Mouse (Mus musculus) forebrain, embryonic 14.5 days (tissue): ENCODE measurements around the gene Duxbl3. TPM values are rescaled to one million over a fixed set of nuclear protein-coding genes. Genes with fewer than 3 reads are reported as not detected.
"Not testable (repeated sequence)": the region's sequence is repeated elsewhere in the genome, so short reads cannot be mapped to it uniquely, and the experiment has no call there.

Source experiments
- ATAC-seq: fragments of 200-750 bp; cut with Nextera tagmentation; 2 replicates; pipeline ENCODE4 v1.8.0; 2017; ENCODE audit warnings: mild to moderate bottlenecking, moderate library complexity
- DNase-seq: peaks from one replicate; pipeline ENCODE4 v3.0.0-alpha.2; 2015; ENCODE audit warnings: low spot score
- H3K27ac ChIP-seq: fragments of 300-500 bp; sonication (generic); 2 replicates; pipeline ENCODE4 v1.5.1; 2014; ENCODE audit warnings: low read depth, mild to moderate bottlenecking, control low read depth, low read length, moderate library complexity
- H3K27me3 ChIP-seq: fragments of 300-500 bp; sonication (generic); replicated peaks from 2 replicates; pipeline ENCODE4 v1.6.1; 2014; ENCODE audit warnings: low read length, control low read depth, mixed read lengths; ENCODE audit not compliant: control insufficient read depth, insufficient read depth
- H3K36me3 ChIP-seq: fragments of 300-500 bp; sonication (generic); 2 replicates; pipeline ENCODE4 v1.6.1; 2014; ENCODE audit warnings: low read length, control low read depth; ENCODE audit not compliant: control insufficient read depth, insufficient read depth
- H3K4me1 ChIP-seq: fragments of 300-500 bp; sonication (generic); 2 replicates; pipeline ENCODE4 v1.6.1; 2014; ENCODE audit warnings: antibody characterized with exemption, low read length, control low read depth; ENCODE audit not compliant: control insufficient read depth, insufficient read depth
- H3K4me2 ChIP-seq: fragments of 300-500 bp; sonication (generic); 2 replicates; pipeline ENCODE4 v1.6.1; 2014; ENCODE audit warnings: mild to moderate bottlenecking, control low read depth, low read length
- H3K4me3 ChIP-seq: fragments of 300-500 bp; sonication (generic); 2 replicates; pipeline ENCODE4 v1.5.1; 2014; ENCODE audit warnings: low read depth, low read length, control low read depth
- H3K9ac ChIP-seq: fragments of 300-500 bp; sonication (generic); 2 replicates; pipeline ENCODE4 v1.6.1; 2014; ENCODE audit warnings: mild to moderate bottlenecking, low read length, control low read depth, moderate library complexity
- H3K9me3 ChIP-seq: fragments of 300-500 bp; sonication (generic); replicated peaks from 2 replicates; pipeline ENCODE4 v1.6.1; 2016; ENCODE audit warnings: low read length, control low read depth, mixed read lengths; ENCODE audit not compliant: control insufficient read depth
- WGBS: fragments of 180-500 bp; shearing (Covaris S2); extraction: QIAGEN DNeasy Blood & Tissue Kit; methylation state at CpG from one replicate; pipeline ENCODE4 v1.1.7; 2014; 5-methylcytosine and 5-hydroxymethylcytosine counted together
- polyA plus RNA-seq: library from polyadenylated mRNA; unstranded; fragments of >200 nt; fragmentation: Nextera tagmentation; extraction: Ambion mirVana; gene quantifications from 2 replicates; pipeline ENCODE4 v1.2.1, GENCODE M21; 2014

The Duxbl3 gene
- polyA plus RNA-seq, result 2.9 and 3.2 TPM in 2 replicates

DNA sequence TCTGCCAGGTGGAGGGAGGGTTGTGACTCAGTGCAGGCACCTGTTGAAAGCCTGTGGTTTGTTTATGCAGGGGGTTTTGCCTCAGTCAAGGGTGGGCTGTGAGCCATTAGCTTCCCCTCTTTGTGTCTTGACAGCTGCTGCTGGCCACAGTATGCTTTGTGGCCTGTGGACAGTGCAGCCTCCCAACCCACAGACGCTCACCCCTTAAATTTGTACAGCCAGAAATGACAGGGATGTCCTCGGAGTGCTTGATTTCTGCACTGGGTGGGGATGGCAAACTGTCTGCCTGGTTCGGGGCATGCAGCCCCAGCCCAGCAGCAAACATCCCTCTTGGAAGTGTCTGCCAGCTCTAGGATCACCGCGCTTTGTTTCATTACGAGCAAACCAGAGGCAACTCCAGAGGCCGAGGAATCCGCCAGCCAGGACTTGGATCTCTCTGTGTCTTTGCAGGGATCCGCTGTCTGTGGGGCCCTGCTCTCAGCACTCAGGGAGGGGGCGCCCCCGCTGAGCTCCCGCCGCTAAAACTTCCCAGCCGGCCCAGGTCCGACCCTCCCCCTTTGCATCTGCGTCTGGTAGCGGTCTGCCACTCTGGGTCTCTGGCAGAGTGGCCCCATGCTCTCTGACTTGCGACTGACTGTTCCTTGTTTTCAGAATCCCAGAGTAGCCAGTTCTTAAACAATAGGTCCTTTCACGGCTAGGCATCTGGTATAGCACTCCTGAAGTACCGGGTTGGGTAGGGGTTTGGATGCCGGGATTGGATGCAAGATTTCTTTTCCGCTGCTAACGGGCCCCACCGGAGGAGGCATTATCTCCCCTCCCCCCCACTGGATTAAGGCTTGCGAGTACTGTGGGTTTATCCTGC lies at the start of gene Duxbl3:
TSS of gene Duxbl3 (plus strand) at position 207 of the 862 bp plus-strand sequence.
- no CpG with 5 or more reads among the region's 25 CpGs for WGBS
- peak; percentile 93 for ATAC-seq

GRCm38 (mm10) chr14:26216233-26217000 lies 41.3 kb upstream of the Duxbl3 start:
- H3K4me3 ChIP-seq, H3K36me3 ChIP-seq, H3K4me2 ChIP-seq, H3K9ac ChIP-seq, ATAC-seq, H3K9me3 ChIP-seq, H3K27ac ChIP-seq, H3K4me1 ChIP-seq, H3K27me3 ChIP-seq, DNase-seq: not testable (repeated sequence)
- WGBS, result no CpG with 5 or more reads among the region's 5 CpGs

More for the DNA sequence above, at the start of gene Duxbl3:
- not testable (repeated sequence) for H3K9ac ChIP-seq, H3K36me3 ChIP-seq, H3K4me2 ChIP-seq, H3K4me1 ChIP-seq, H3K27me3 ChIP-seq, H3K9me3 ChIP-seq, H3K27ac ChIP-seq, H3K4me3 ChIP-seq, DNase-seq

DNA sequence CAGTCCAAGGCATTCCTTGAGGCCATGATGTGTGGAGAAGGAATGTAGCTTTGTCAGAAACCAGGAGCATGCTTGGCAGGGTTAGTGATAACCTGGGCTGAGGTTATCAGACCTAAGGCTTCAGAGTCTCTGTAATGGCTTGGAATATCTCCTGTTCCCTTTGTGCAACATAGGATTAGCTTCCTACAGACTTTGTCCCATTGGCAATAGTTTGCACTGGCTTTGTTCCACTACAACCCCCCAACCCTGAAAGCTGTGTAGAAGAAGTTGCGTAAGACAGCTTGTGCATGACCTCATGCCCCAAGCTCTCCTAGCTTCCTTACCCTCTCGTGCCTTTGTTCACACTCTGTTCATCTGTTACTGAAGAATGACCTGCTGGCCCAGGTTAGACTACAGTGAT lies 20.6 kb upstream of the Duxbl3 start:
- not testable (repeated sequence) for ATAC-seq, DNase-seq, H3K36me3 ChIP-seq, H3K4me3 ChIP-seq, H3K27me3 ChIP-seq, H3K4me1 ChIP-seq, H3K4me2 ChIP-seq, H3K27ac ChIP-seq, H3K9me3 ChIP-seq, H3K9ac ChIP-seq
- no CpG with 5 or more reads among the region's 2 CpGs for WGBS

GRCm38 (mm10) chr14:26258729-26259128 lies 967 bp downstream of the Duxbl3 start:
- not testable (repeated sequence) for H3K9ac ChIP-seq, H3K27me3 ChIP-seq, H3K27ac ChIP-seq, H3K9me3 ChIP-seq, H3K4me1 ChIP-seq, H3K4me3 ChIP-seq, DNase-seq, H3K4me2 ChIP-seq, H3K36me3 ChIP-seq
- WGBS, result no CpG with 5 or more reads among the region's 6 CpGs
- peak; percentile 55 for ATAC-seq

DNA sequence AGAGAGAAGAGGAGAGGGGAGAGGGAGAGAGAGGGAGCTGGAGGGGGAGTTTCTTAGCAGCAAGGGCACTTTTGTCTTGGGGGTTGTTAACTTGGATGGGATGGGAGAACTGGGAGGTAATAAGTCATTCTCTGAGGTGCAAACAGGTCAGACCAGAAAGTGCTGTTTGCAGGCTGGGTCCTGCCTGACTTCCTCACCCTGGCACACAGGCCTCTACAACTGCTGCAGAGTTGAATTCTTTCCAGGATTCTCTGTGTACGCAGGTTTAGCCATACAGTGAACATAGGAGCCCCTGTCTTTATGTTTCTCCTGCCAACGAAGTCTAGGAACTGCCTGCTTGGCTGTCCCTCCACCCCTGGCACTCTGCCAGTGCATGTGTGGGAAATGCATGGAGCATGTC lies 29.0 kb downstream of the Duxbl3 start:
- not testable (repeated sequence) for H3K4me1 ChIP-seq, H3K36me3 ChIP-seq, H3K4me3 ChIP-seq, H3K27ac ChIP-seq, H3K9ac ChIP-seq, ATAC-seq, H3K27me3 ChIP-seq, H3K4me2 ChIP-seq, DNase-seq, H3K9me3 ChIP-seq
- WGBS, result no CpG with 5 or more reads among the region's 2 CpGs

DNA sequence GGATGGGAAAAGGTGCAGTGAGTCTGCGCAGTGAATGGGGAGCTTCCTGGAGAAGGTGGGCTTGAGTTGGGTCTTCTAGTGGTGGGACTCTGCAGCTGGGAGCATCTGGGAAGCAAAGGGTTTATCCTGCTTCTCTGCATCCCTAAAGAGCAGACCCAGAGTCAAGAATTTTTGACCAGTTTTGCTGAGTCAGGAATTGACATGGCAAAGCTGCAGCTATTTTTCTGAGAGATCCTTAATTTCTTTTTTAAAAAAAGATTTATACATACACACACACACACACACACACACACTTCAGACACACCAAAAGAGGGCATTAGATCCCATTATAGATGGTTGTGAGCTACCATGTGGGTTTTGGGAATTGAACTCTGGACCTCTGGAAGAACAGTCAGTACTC lies 36.1 kb downstream of the Duxbl3 start:
- no peak for ATAC-seq
- no peaks in the 10 kb centered on the region for H3K4me1 ChIP-seq
- H3K9me3 ChIP-seq, result no peaks in the 10 kb centered on the region
- H3K9ac ChIP-seq, result no peak overlapping the region
- 100% methylated on average over 1 of the region's 1 CpGs for WGBS
- no peak overlapping the region for H3K4me2 ChIP-seq
- H3K27me3 ChIP-seq, result no peaks in the 10 kb centered on the region
- no peak overlapping the region for H3K4me3 ChIP-seq
- no peaks in the 10 kb centered on the region for H3K36me3 ChIP-seq
- no peak overlapping the region for H3K27ac ChIP-seq
- DNase-seq, result no peak

DNA sequence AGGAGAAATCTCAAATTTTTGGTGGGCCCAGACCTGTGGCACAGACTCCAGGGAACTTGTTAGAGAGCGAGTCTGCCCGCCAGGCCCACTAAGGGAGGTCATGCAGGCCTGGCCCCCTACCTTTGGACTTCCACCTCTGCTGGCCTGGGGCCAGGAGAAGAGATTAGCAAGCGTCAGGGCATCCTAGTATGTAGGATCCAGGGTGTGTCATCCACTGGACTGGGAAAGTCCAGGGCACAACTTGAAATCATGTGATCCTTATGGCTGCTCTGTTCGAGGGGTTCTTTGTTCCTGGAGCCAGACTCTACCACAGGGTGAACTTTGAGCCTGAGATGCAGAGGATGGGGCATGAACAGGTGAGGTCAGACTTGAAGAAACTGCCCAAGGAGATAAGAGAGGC lies 39.3 kb downstream of the Duxbl3 start:
- Histone ChIP-seq H3K27me3 (no peaks in the 10 kb centered on the region), H3K27ac (no peak overlapping the region), H3K4me1 (no peaks in the 10 kb centered on the region), H3K36me3 (no peaks in the 10 kb centered on the region), H3K4me3 (no peak overlapping the region), H3K4me2 (no peak overlapping the region), H3K9me3 (no peaks in the 10 kb centered on the region), H3K9ac (no peak overlapping the region)
- ATAC-seq, result no peak
- no peak for DNase-seq
- WGBS, result 77% methylated on average over 4 of the region's 4 CpGs

- 83% methylated on average over 5 of the region's 5 CpGs for WGBS
- Histone ChIP-seq H3K27me3 (no peaks in the 10 kb centered on the region), H3K4me2 (no peak overlapping the region), H3K36me3 (no peaks in the 10 kb centered on the region), H3K9me3 (no peaks in the 10 kb centered on the region), H3K9ac (no peak overlapping the region), H3K27ac (no peak overlapping the region), H3K4me1 (no peaks in the 10 kb centered on the region), H3K4me3 (no peak overlapping the region)
- DNase-seq (no peak), ATAC-seq (no peak)
Measured at GRCm38 (mm10) chr14:26297484-26297883, 39.7 kb downstream of the Duxbl3 start.

GRCm38 (mm10) chr14:26303111-26303510 lies 45.3 kb downstream of the Duxbl3 start:
- Histone ChIP-seq H3K4me1 (no peaks in the 10 kb centered on the region), H3K9ac (no peak overlapping the region), H3K36me3 (no peaks in the 10 kb centered on the region), H3K4me3 (no peak overlapping the region), H3K9me3 (no peaks in the 10 kb centered on the region), H3K4me2 (no peak overlapping the region), H3K27ac (no peak overlapping the region), H3K27me3 (no peaks in the 10 kb centered on the region)
- DNase-seq (peak; percentile 88), ATAC-seq (peak; percentile 67; the same call in 1 of the 2 replicates)
- WGBS, result 35% methylated on average over 2 of the region's 2 CpGs
